Mouse (Mus musculus) natural killer cell, adult 2 months (primary cell): ENCODE results near the gene Sesn1.
A peak's percentile ranks its signal among the peaks of the same experiment; 100 is the strongest.
"Not testable (repeated sequence)": the region's sequence is repeated elsewhere in the genome, so short reads cannot be mapped to it uniquely, and the experiment has no call there.

Experiments used
- DNase-seq, 2 experiments: peaks; one replicate each; pipeline ENCODE4 v3.0.0; 2022; ENCODE audit warnings: low spot score in 2 of 2

Sesn1 gene

DNA sequence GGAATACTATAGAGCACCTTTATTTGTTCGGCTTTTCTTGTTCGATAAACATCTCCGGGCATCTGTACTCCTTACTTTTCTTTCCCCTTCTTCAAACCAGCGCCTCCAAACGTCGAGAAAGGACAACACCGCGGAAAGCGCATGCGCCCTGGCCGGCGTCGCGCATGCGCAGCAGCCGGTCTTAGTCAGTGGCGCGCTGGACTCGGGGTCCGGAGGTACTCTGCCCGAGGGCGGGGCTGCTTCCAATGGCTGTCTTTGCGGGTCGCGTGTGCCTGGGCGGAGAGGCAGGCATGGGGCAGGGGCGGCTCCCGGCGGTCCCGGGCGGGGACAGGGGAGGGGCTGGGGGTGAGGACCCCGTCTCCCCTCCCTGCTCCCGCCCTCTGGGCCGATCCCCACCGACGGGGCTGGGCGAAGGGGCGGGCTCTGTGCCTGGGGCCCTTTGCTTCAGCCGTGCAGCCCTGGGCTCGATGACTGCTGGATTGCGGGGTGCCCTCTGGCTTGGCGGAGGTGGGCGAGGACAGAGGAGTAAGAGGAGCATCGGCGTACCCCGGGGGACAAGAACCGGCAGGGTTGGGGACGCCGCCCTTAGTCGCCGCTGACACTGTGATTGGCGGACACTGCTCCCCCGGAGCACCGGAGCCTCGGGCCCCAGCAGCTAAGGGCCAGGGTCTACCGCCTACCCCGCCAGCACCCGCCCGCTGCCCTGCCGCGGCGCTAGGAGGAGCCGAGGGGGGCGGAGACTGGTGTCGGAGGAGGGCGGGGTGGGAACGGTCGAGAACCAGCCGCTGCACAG is at the start of gene Sesn1, which contains the start of gene Cep57l1:
TSS of gene Sesn1 (plus strand) at position 165 of the 793 bp plus-strand sequence.
TSS of gene Cep57l1 (minus strand) at position 101 of the 793 bp plus-strand sequence.
- peak; percentile 88 to 89 for DNase-seq

DNA sequence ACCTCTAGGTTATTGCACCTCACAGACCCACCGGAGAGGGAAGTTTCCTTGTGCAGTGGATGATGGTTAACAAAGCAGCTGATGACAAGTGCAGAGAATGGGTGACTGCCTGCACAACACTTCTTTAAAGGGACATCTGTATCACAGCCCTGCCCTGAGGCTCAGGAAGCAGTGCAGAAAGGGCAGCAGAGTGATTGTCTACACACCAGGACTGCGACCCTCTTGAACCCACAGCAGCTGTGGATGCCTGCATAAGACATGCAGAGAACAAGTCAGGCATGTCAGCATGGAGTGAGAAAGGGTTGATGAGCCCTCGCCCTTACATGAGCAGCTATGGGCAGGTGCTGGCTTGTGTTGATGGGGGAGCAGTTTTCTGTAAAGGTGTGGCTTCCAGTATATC is 48.9 kb upstream of the Sesn1 start:
- DNase-seq, result no peak

- no peak for DNase-seq
Observed at GRCm38 (mm10) chr10:41763741-41764385, 45.9 kb upstream of the Sesn1 start.

- DNase-seq, result no peak
Observed at GRCm38 (mm10) chr10:41765586-41765985, 44.1 kb upstream of the Sesn1 start.

- DNase-seq, result no peak
Observed at GRCm38 (mm10) chr10:41766280-41766679, 43.5 kb upstream of the Sesn1 start.

DNA sequence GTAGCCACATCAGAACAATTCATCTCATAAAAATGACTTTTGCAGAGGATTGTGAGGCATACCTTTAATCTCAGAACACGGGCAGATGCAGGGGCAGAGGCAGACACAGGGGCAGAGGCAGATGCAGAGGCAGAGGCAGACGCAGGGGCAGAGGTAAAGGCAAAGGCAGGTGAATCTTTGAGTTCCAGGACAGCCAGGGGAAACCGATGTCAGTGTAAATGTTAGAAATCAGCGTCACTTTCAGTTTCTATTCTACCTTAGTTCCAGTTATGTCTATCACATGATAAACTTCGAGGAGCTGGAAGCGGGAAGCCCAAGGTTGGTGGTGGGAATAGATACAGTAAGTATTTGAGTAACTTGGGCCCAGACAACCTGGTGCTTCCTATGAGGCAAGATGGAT is 42.5 kb upstream of the Sesn1 start:
- DNase-seq, result no peak

DNA sequence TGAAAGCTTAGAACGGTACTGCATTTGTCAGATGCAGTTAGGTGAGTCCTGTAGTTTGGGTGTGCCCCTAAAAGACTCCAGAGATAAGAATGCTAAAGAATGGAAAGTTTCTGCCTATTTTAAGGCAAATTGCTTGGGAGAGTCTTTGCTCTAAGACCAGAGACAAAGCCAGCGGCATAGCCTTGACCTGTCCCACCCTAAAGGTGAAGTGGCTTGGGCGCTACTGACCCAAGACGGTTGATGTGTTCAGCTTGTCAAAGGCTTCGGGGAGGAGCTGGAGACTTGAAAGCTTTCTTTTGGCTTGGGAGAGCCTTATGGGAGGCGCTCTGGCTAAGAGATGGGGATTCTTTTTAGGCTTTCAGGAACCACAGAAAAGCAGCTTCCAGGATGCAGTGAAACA is 17.4 kb upstream of the Sesn1 start:
- no peak for DNase-seq

- DNase-seq, result no peak
Observed at GRCm38 (mm10) chr10:41797253-41797652, 12.5 kb upstream of the Sesn1 start.

GRCm38 (mm10) chr10:41803467-41803866 is 6.3 kb upstream of the Sesn1 start:
- DNase-seq, result no peak

DNA sequence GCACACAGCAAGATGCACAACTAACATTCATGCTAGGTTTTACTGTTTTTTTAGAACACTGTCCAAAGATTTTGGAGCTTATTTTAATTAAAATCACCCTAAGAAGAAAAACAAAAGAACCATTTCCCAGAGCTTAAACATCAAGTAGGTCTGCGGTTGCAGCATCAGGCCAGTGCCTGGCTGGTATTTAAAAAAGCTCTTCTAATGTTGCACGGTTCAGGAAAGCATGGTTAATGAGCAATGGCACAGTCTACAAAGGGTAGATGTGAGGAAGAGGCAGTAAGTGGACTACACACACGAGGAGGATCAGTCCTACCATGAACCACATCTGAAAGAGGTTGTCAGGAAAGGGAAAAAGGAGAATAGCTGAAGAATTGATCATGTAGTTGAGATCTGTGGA is 5.0 kb upstream of the Sesn1 start:
- DNase-seq, result no peak

GRCm38 (mm10) chr10:41805729-41806355 is 3.9 kb upstream of the Sesn1 start:
- DNase-seq, result no peak

DNA sequence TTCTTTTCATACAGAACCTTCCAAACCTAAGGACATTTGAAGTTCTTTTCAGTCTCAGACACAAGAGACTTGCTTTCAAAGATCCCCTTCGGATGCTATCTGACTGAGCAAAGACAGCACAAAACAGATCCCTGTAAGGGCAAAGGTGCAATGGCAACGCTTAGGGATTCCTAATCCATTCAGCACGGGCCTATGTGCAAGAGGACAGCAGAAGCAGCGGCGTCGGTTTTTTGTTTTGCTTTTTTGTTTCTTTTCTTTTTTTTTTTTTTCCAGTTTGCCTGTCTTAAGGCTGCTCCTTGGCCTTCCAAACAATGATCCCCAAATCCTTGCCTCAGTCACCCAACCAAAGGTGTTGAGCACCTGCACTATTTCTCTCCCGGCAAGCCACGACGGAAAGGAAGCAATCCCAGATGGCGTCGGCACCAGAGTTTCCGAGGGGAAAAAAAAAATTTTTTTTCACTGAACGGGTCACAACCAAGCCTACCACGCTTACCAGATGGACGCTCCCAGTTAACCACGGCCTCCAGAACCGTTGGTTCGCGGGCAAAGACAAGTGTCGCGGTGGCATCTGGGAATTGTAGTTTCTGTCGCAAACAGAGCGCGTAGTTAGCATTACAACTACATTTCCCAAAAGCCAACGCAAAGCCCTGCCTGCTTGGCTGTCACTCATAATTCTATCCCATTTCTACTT is 510 bp upstream of the Sesn1 start:
- no peak for DNase-seq

DNA sequence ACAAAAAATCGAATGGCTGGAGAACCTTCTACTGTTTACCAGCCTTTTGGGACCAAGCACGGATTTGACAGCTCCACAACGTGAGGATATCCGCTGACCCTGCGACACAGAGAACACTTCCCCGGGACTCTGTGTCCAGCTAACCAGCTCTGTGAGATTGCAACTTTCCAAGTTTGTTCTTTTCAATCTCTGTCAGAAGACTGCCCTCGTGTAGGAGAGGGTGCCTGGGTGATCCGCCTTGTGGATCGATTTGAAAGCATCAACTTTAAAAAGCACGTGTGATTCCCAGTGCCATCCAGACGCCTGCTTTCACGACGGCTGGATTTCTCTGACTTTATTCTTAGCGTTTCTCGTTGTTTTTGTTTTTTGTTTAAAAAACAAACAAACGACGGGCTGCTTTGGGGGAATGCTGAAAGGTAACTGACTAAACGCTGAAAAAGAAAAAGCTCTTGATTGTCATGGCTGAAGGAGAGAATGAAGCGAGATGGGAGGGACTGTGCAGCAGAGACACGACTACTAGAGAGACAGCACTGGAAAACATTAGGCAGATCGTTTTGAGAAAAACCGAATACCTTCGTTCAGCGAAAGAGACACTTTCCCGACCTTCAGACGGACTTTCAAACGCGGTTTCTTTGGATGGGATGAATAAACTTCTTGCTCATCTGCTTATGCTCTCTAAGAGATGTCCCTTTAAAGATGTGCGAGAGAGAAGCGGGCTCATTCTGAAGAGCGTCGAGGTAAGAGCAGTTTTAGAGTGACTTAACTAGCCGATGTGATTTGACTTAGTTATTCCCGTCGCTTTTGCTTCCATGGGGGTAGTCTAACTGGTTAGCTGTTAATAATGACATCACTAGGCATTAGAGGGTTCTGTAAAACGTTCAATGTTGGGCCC is 1.1 kb downstream of the Sesn1 start:
- DNase-seq, result no peak

DNA sequence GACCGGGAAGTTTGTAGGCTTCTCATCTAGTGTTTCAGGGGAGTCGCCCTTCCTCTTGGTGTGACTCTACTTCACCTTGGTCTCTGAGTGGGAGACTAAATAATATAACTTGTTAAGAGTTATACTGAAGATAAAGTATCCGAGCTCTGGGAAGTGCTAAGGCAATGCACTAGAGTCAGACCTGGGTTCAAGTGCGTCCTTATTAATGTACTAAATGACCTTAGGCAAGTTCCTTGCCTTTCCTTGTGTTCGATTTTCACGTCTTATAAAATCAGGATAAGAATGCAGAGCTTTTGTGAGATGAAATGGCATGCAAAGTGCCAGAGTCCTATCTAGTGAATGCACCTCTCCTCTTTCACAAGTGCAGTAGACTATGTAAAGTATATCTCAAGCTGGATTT is 2.8 kb downstream of the Sesn1 start:
- no peak for DNase-seq

- DNase-seq, result no peak
Observed at GRCm38 (mm10) chr10:41814305-41814853, 4.6 kb downstream of the Sesn1 start.

- DNase-seq, result no peak
Observed at GRCm38 (mm10) chr10:41816516-41816915, 6.8 kb downstream of the Sesn1 start.

- DNase-seq, result no peak
Observed at GRCm38 (mm10) chr10:41818036-41818732, 8.4 kb downstream of the Sesn1 start.

DNA sequence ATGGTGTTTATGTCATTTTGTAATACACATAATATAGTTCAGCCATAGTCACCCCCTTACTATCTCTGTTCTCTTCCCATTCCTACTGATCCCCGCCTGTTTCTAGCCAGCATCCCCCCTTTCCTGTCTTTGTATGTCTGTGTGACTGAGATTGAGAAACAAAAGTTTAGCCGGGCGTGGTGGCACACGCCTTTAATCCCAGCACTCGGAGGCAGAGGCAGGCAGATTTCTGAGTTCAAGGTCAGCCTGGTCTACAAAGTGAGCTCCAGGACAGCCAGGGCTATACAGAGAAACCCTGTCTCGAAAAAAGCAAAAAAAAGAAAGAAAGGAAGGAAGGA is 9.0 kb downstream of the Sesn1 start:
- not testable (repeated sequence) for DNase-seq

GRCm38 (mm10) chr10:41819307-41819706 is 9.6 kb downstream of the Sesn1 start:
- DNase-seq, result no peak

- no peak for DNase-seq
Observed at GRCm38 (mm10) chr10:41820401-41820800, 10.7 kb downstream of the Sesn1 start.
